8 mouse cellular contexts compared by ENCODE assay signal in the genomic region with DNA sequence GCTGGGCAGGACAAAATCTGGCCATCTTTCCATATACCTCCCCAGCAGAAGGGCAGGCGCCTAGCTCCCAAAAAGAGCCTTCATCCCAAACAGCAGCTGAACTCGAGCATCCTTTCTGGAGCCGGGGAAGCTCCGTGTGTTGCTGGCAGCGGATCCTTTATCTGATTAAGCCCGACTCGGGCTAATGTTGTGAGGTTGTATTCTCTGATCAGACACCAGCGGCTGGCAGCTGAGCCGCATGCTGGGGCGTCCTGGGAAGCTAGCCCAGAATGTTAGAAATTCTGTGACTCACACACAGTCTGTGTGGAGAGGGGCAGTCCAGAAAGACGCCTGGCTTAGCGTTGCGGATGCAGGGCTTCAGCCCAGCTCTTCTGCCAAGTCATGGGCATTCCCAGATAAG.
DNase-seq lines count a peak whose midpoint lies in the region; ATAC-seq lines count a peak whose summit lies in the region.

No protein-coding gene starts in this region.

- H3K27me3 ChIP-seq in kidney, embryonic 14.5 days (ENCODE audit: control insufficient read depth, insufficient read depth, low read length) = no peaks in the 10 kb centered on the region

- no peak overlapping the region for H3K27ac ChIP-seq in kidney, embryonic 14.5 days (ENCODE audit: low read depth, low read length)

- no peak for ATAC-seq in kidney, embryonic 14.5 days (ENCODE audit: low FRiP score, low TSS enrichment)

- no peaks in the 10 kb centered on the region for H3K9me3 ChIP-seq in kidney, embryonic 14.5 days (ENCODE audit: control insufficient read depth, low read length)

- WGBS in kidney, embryonic 14.5 days = 68% methylated on average over 13 of the region's 13 CpGs

- H3K4me2 ChIP-seq in kidney, embryonic 14.5 days (replicated peaks; ENCODE audit: low read depth, low read length) = no peak overlapping the region

- no peak overlapping the region for H3K4me3 ChIP-seq in kidney, embryonic 14.5 days (ENCODE audit: low read length)

- H3K36me3 ChIP-seq in kidney, embryonic 14.5 days (ENCODE audit: control insufficient read depth, insufficient read depth, low read length) = no peaks in the 10 kb centered on the region

- no peaks in the 10 kb centered on the region for H3K4me1 ChIP-seq in kidney, embryonic 14.5 days (ENCODE audit: control insufficient read depth, insufficient read depth, low read length)

- no peak overlapping the region for H3K9ac ChIP-seq in kidney, embryonic 14.5 days (ENCODE audit: low read depth, low read length)

- DNase-seq in urinary bladder, postnatal 14 days (ENCODE audit: low spot score) = peak; percentile 20
- no peak for DNase-seq in urinary bladder, adult 18-20 months (ENCODE audit: low spot score in 2 of 2)
- peak; percentile 63 to 75 for DNase-seq in cerebellum, postnatal 25 days
- peak; percentile 77 for DNase-seq in layer of hippocampus, adult 9-10 months (ENCODE audit: low spot score)
- DNase-seq in right cerebral cortex, postnatal 14 days = peak; percentile 71
- no peak for DNase-seq in testis, postnatal 10 days (ENCODE audit: low spot score)
- no peak for DNase-seq in T-cell, adult 2 months (ENCODE audit: low spot score)

Comparison
In these comparisons a context has a peak if more than half of its experiments do, and no peak if none do; other contexts are left out.
1. DNase-seq: peak in urinary bladder, postnatal 14 days (single experiment), cerebellum, postnatal 25 days (2 of 2), layer of hippocampus, adult 9-10 months (single experiment) and right cerebral cortex, postnatal 14 days (single experiment); none in urinary bladder, adult 18-20 months (0 of 2), testis, postnatal 10 days (single experiment) and T-cell, adult 2 months (single experiment).